Mouse (Mus musculus): ENCODE measurements at regions not wholly inside any gene's neighbourhood (a gene's known extent, or its start where the extent isn't known, plus 50 kb on each side); places are given as distances from the start of the nearest gene placed in this dataset.

DNA sequence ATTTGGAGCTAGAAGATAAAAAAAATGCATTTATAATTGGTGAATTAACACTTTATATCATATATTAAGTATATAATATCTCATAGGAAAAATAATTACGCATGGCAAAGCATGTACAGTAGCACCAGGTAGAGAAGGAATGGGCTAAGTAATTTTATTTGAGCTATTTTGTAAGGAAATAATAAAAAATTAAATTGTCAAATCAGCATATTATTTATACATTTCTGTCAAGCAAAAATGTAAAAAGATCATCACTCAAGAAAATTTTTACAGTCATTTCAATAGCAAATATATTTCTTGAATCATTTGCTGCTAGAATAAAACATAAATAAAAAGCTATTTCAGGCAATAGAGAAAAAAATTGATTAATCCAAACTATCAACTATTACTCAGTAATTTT is 1450.4 kb upstream of the Acvr2a start:
- ATAC-seq (ENCODE audit: insufficient read depth, low read depth) = no peak
- H3K9ac ChIP-seq (replicated peaks; ENCODE audit: low read depth, low read length) = no peak overlapping the region
- no peak overlapping the region for H3K4me3 ChIP-seq (ENCODE audit: low read depth, low read length)
- DNase-seq (ENCODE audit: low spot score) = no peak
- no peaks in the 10 kb centered on the region for H3K4me1 ChIP-seq (ENCODE audit: control insufficient read depth, insufficient read depth)
- WGBS = 63% methylated on average over 1 of the region's 1 CpGs
- H3K9me3 ChIP-seq (replicated peaks; ENCODE audit: control insufficient read depth, low read length) = no peaks in the 10 kb centered on the region
- no peak overlapping the region for H3K4me2 ChIP-seq (ENCODE audit: low read depth, low read length)
- no peak overlapping the region for H3K27ac ChIP-seq (ENCODE audit: low read depth)
- no peaks in the 10 kb centered on the region for H3K27me3 ChIP-seq (ENCODE audit: control insufficient read depth, insufficient read depth, low read length)
- no peaks in the 10 kb centered on the region for H3K36me3 ChIP-seq (replicated peaks; ENCODE audit: control insufficient read depth, insufficient read depth, low read length)
- TF ChIP-seq CTCF (IDR thresholded peaks at IDR 0.05; ENCODE audit: low read depth) = no peak
- TF ChIP-seq EP300 (IDR thresholded peaks at IDR 0.05; ENCODE audit: low read depth) = no peak

DNA sequence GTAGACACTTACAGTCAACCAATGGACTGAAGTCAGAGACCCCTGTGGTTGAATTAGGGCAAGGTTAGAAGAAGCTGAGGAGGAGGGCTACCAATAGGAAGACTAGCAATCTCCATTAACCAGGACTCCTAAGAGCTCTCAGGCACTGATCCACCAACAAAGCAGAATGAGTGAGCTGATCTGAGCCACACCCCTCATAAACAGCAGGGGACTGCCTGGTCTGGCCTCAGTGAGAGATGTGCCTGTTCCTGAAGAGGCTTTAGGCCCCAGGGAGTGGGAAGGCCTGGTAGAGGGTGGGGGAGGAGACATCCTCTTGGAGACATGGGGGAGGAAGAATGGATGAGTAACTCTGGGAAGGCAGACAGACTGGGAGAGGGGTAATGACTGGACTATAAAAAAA is 1445.6 kb upstream of the Acvr2a start:
- H3K9me3 ChIP-seq (replicated peaks; ENCODE audit: control insufficient read depth, low read length) = no peaks in the 10 kb centered on the region
- ATAC-seq (ENCODE audit: insufficient read depth, low read depth) (no peak), DNase-seq (ENCODE audit: low spot score) (no peak)
- no peaks in the 10 kb centered on the region for H3K4me1 ChIP-seq (ENCODE audit: control insufficient read depth, insufficient read depth)
- no peaks in the 10 kb centered on the region for H3K27me3 ChIP-seq (ENCODE audit: control insufficient read depth, insufficient read depth, low read length)
- no peak overlapping the region for H3K4me3 ChIP-seq (ENCODE audit: low read depth, low read length)
- no peak overlapping the region for H3K4me2 ChIP-seq (ENCODE audit: low read depth, low read length)
- no peak overlapping the region for H3K9ac ChIP-seq (replicated peaks; ENCODE audit: low read depth, low read length)
- no peak overlapping the region for H3K27ac ChIP-seq (ENCODE audit: low read depth)
- TF ChIP-seq CTCF (IDR thresholded peaks at IDR 0.05; ENCODE audit: low read depth) = no peak
- no peak for TF ChIP-seq EP300 (IDR thresholded peaks at IDR 0.05; ENCODE audit: low read depth)
- no peaks in the 10 kb centered on the region for H3K36me3 ChIP-seq (replicated peaks; ENCODE audit: control insufficient read depth, insufficient read depth, low read length)
